Mouse (Mus musculus) intestine, embryonic 16.5 days (tissue): Measurements from ENCODE around the gene B3gat2. TPM values are rescaled to one million over a fixed set of nuclear protein-coding genes. Genes with fewer than 3 reads are reported as not detected.

Source experiments
- ATAC-seq: fragments of 200-750 bp; cut with Nextera tagmentation; 2 replicates; pipeline ENCODE4 v1.8.0; 2017; ENCODE audit warnings: moderate TSS enrichment, moderate library complexity
- H3K27ac ChIP-seq: fragments of 300-500 bp; sonication (generic); 2 replicates; pipeline ENCODE4 v1.5.1; 2014; ENCODE audit warnings: mild to moderate bottlenecking, low read length
- H3K27me3 ChIP-seq: fragments of 300-500 bp; sonication (generic); replicated peaks from 2 replicates; pipeline ENCODE4 v1.6.1; 2014; ENCODE audit warnings: low read length, control low read depth, mixed read lengths; ENCODE audit not compliant: control insufficient read depth, insufficient read depth
- H3K36me3 ChIP-seq: fragments of 300-500 bp; sonication (generic); 2 replicates; pipeline ENCODE4 v1.6.1; 2014; ENCODE audit warnings: low read length, control low read depth; ENCODE audit not compliant: control insufficient read depth, insufficient read depth
- H3K4me1 ChIP-seq: fragments of 300-500 bp; sonication (generic); 2 replicates; pipeline ENCODE4 v1.6.1; 2014; ENCODE audit warnings: low read length, control low read depth, mixed read lengths; ENCODE audit not compliant: control insufficient read depth, insufficient read depth
- H3K4me2 ChIP-seq: fragments of 300-500 bp; sonication (generic); 2 replicates; pipeline ENCODE4 v1.6.1; 2014; ENCODE audit warnings: low read depth, low read length, control low read depth
- H3K4me3 ChIP-seq: fragments of 300-500 bp; sonication (generic); 2 replicates; pipeline ENCODE4 v1.5.1; 2014; ENCODE audit warnings: mild to moderate bottlenecking, low read length
- H3K9ac ChIP-seq: fragments of 300-500 bp; sonication (generic); 2 replicates; pipeline ENCODE4 v1.6.1; 2014; ENCODE audit warnings: low read depth, low read length
- H3K9me3 ChIP-seq: fragments of 300-500 bp; sonication (generic); 2 replicates; pipeline ENCODE4 v1.6.1; 2016; ENCODE audit warnings: low read length, control low read depth; ENCODE audit not compliant: control insufficient read depth
- WGBS: fragments of 180-500 bp; shearing (Covaris S2); extraction: QIAGEN DNeasy Blood & Tissue Kit; methylation state at CpG from one replicate; pipeline ENCODE4 v1.1.7; 2014; 5-methylcytosine and 5-hydroxymethylcytosine counted together
- polyA plus RNA-seq: library from polyadenylated mRNA; unstranded; fragments of >200 nt; fragmentation: Nextera tagmentation; extraction: Ambion mirVana; gene quantifications from 2 replicates; pipeline ENCODE4 v1.2.1, GENCODE M21; 2015

The B3gat2 gene
- polyA plus RNA-seq, 1 experiment from 2014 or later: 0.29 TPM

DNA sequence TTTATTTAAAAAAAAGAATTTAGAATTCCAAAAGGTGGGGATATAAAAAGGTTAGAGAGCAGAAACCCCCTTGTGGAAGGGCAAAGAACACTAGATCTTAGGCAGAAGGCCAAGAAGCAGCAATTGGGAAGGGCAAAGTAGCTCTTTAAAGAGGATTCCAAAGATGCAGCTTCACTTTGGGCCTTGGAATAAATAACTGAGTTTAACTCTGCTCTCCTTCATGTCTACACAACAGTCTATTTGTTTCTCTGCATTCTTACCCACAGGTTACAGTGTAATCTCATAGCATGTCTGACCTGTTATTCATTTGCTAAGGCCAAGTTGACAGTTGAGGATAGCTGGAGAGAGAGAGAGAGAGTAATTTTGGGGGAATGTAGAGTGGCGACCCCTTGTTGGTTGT lies 6.6 kb upstream of the B3gat2 start:
- no peak for ATAC-seq
- Histone ChIP-seq H3K9ac (no peak overlapping the region), H3K4me3 (no peak overlapping the region), H3K36me3 (no peaks in the 10 kb centered on the region), H3K4me2 (no peak overlapping the region), H3K27me3 (peaks cover 7% of the 10 kb centered on the region), H3K27ac (no peak overlapping the region), H3K4me1 (no peaks in the 10 kb centered on the region), H3K9me3 (no peaks in the 10 kb centered on the region)
- 95% methylated on average over 1 of the region's 1 CpGs for WGBS

DNA sequence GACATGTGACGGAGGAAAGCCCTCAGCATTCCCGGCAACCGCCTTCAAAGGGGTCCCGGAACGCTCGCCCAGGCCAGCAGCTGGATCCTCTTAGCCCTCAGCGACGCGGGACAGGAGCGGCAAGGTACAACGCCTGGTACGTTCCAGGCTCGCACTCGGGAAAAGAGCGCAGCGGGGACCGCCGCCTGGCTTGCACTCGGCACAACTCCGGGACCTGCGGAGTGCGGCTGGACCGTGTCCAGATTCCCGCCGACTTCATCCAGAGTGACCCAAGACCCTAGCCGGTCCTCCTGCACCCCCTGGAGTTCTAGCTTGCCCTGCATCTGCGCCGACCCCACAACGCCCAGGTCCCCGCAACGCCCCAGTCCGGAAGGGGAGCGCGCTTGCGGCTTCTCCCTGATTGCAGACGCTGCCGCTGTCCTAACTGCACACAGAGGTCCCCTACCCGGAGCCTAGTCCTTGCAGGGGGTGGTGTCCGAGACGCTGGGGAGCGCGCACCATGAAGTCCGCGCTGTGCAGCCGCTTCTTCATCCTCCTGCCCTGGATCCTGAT lies 659 bp downstream of the B3gat2 start:
- Histone ChIP-seq H3K4me3 (peak overlapping the region; percentile 54), H3K36me3 (no peaks in the 10 kb centered on the region), H3K4me2 (peak overlapping the region; percentile 93), H3K9ac (peak overlapping the region; percentile 54), H3K4me1 (peaks cover 3% of the 10 kb centered on the region), H3K27ac (no peak overlapping the region), H3K27me3 (peaks cover 43% of the 10 kb centered on the region), H3K9me3 (no peaks in the 10 kb centered on the region)
- ATAC-seq: peak; percentile 72
- WGBS: under 1% methylated on average over 45 of the region's 45 CpGs

DNA sequence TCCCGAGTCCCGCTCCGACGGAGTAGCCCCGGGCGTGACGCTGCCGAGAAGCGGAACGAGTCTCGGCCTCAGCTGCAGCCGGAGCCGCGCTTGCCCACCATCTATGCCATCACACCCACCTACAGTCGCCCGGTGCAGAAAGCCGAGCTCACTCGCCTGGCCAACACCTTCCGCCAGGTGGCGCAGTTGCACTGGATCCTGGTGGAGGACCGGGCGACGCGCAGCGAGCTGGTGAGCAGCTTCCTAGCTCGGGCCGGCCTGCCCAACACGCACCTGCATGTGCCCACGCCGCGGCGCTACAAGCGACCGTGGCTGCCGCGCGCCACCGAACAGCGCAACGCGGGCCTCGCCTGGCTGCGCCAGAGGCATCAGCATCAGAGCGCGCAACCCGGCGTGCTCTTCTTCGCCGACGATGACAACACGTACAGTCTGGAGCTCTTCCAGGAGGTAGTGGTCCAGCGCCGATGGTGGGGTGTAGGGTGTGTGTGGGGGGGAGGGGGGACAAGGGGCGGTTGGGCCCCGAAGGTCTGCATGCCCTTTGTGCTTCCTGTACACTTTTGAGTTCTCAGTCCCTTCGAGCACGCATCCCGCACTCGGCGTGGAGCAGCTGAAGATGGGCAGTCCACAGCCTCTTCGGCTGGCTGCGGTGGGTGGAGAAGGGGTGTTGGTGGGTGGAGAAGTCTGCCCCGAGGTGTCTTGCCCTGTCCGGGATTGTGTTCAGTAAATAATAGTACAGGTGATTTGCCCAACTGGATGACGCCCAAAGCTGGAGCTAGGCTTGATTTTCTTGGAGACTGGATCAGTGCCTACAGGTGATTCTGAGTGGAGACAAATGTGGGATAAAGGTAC lies 1.5 kb downstream of the B3gat2 start:
- Histone ChIP-seq H3K36me3 (no peaks in the 10 kb centered on the region), H3K4me2 (peak overlapping the region; percentile 93), H3K27me3 (peaks cover 43% of the 10 kb centered on the region), H3K4me3 (peak overlapping the region; percentile 54), H3K27ac (no peak overlapping the region), H3K9me3 (no peaks in the 10 kb centered on the region), H3K4me1 (peaks cover 3% of the 10 kb centered on the region), H3K9ac (peak overlapping the region; percentile 54)
- WGBS: 1% methylated on average over 61 of the region's 65 CpGs
- peak; percentile 94 for ATAC-seq

DNA sequence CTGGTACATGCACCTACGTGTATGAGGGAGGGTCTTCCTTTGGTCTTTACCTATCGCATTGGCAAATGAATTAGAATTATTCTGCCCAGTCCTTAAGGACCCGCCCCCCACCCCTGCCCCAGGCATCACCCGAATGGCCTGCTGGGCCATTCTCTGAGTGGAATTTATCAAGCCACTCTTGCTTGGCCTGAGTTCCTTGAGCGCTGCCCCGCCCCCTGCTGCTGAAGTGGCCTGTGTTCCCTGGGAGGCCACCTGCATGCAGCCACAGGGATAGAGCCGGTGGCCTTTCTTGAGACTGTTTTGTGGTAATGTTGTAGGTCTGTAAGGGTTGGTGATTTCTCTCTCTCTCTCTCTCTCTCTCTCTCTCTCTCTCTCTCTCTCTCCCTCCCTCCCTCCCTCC lies 2.2 kb downstream of the B3gat2 start:
- Histone ChIP-seq H3K27me3 (peaks cover 43% of the 10 kb centered on the region), H3K4me1 (peaks cover 3% of the 10 kb centered on the region), H3K27ac (no peak overlapping the region), H3K9ac (no peak overlapping the region), H3K36me3 (no peaks in the 10 kb centered on the region), H3K4me2 (no peak overlapping the region), H3K9me3 (no peaks in the 10 kb centered on the region), H3K4me3 (no peak overlapping the region)
- WGBS: 4% methylated on average over 7 of the region's 7 CpGs
- ATAC-seq: peak; percentile 37; the same call in 1 of the 2 replicates

DNA sequence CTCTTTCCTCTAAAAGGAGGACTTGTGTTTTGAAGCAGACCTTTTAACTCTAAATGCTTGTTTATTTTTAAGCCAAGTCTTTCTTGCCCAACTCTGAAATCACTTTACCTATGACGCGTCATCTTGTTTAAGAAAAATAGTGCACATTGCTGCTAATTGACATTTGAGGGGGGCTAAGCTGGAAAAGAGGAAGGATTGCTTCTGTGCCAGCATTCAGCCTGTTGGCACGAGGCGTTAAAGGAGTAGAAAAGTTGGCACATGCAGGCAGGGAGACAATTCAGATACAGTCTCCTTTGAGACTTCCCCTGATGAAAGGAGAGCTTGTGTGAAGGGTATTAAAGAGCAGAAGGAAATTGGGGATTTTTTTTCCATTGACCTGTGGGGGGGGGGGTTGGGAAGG lies 3.2 kb downstream of the B3gat2 start:
- WGBS: 60% methylated on average over 4 of the region's 4 CpGs
- ATAC-seq: no peak
- no peak overlapping the region for H3K4me2 ChIP-seq

DNA sequence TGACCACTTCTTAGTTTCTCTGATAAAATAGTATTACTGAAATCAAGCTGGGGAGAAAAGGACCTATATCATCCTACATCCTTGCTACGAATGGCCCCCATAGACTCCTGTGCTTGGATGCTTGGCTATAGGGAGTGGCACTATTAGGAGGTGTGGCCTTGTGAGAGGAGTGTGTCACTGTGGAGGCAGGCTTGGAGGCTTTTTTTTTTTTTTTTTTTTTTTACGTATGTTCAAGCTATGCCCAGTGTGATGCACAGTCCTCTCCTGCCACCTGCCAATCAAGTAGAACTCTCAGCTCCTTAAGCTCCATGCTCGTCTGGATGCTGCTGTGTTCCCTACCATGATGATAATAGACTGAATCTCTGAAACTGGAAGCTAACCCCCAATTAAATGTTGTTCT lies 11.5 kb downstream of the B3gat2 start:
- Histone ChIP-seq H3K36me3 (no peaks in the 10 kb centered on the region), H3K27me3 (no peaks in the 10 kb centered on the region), H3K4me1 (no peaks in the 10 kb centered on the region), H3K9ac (no peak overlapping the region), H3K27ac (no peak overlapping the region), H3K4me2 (no peak overlapping the region), H3K4me3 (no peak overlapping the region), H3K9me3 (no peaks in the 10 kb centered on the region)
- ATAC-seq: no peak
- WGBS: 61% methylated on average over 3 of the region's 3 CpGs

More for the DNA sequence above, 3.2 kb downstream of the B3gat2 start:
- Histone ChIP-seq H3K4me1 (peaks cover 3% of the 10 kb centered on the region), H3K9me3 (no peaks in the 10 kb centered on the region), H3K27me3 (peaks cover 37% of the 10 kb centered on the region), H3K36me3 (no peaks in the 10 kb centered on the region), H3K27ac (no peak overlapping the region), H3K4me3 (no peak overlapping the region), H3K9ac (no peak overlapping the region)

DNA sequence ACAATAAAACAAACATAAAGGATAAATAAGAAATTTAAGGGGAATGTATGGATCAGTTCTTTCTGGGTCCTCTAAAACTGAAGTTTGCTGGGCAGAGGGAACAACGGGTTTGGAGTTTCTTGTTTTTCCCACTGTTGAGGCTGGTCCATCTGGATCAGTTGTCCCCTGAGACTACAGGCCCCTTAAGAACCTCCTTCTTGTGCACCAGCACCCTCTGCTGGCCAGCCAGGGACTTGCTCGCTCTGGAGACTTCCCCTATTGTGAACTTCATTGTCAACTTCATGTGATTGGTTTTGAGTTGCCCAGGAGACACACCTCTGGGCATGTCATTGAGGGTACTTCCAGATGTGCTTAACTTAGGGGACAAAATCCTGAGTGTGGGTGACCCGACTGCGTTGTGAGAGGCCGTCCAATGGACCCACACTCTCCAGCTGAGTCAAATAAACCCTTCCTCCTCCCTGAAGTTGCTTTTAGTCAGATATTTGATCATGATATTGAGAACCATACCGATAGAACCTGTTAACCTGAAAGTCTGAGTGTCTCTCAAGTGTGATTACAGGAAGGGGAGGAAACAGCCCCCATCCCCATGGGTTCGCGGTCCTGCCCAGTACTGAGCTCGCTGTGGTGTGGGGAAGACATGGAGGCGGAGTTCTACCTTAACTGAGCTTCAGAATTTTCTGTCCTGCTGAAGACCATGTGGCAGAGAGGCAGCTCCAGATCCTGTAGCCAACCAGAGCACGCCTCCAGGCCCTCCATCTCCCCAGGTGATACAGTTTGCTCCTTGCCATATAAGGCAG lies 31.4 kb downstream of the B3gat2 start:
- Histone ChIP-seq H3K27ac (no peak overlapping the region), H3K4me1 (no peaks in the 10 kb centered on the region), H3K4me3 (no peak overlapping the region), H3K4me2 (no peak overlapping the region), H3K36me3 (no peaks in the 10 kb centered on the region), H3K27me3 (0 out of 2 replicates have a peak, but pooled peaks cover 2% of the 10 kb centered on the region), H3K9ac (no peak overlapping the region), H3K9me3 (no peaks in the 10 kb centered on the region)
- WGBS: 46% methylated on average over 11 of the region's 11 CpGs
- ATAC-seq: 0 out of 2 replicates have a peak, but pooled peaks have one; percentile 48

DNA sequence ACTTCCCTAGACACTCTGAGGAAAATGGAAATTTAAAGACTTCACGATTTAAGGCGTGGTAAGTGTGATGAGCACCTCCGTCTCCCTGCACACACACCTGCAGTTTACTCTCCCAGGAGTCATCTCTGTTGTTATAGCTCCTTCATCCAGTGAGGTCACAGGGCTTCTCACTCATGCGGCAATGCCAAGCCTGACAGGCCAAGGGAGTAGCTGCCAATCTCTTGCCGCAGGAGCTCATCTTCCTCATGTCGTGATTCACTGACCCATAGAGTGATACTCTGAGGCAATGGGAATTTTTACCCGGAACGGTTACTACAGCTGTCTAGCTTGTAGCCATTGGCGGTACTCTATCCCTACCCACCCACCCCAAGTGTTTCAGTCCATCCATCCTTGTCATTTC lies 36.8 kb downstream of the B3gat2 start:
- Histone ChIP-seq H3K27ac (no peak overlapping the region), H3K36me3 (no peaks in the 10 kb centered on the region), H3K9ac (no peak overlapping the region), H3K4me3 (no peak overlapping the region), H3K4me1 (no peaks in the 10 kb centered on the region), H3K9me3 (no peaks in the 10 kb centered on the region), H3K27me3 (0 out of 2 replicates have a peak, but pooled peaks cover 2% of the 10 kb centered on the region), H3K4me2 (no peak overlapping the region)
- WGBS: 88% methylated on average over 9 of the region's 9 CpGs
- no peak for ATAC-seq

DNA sequence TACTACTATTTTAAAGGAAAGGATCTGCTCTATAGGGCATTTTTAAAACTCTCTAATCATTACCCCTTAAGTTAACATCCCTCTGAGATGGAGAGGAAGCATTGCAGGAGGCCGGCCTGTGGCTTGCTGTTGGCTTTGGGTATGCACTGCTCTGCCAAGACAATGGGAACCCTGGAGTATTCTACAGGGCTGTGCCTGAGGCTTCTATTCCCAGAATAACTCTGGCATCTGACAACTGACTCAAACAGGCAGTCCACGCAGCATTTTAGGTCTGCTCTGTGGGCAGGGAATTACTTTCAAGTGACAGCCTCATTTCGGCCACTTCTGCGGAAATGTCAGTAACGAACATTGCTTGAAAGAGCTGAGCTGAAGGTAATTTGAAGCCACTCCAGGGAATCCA lies 60.1 kb downstream of the B3gat2 start:
- ATAC-seq: no peak
- H3K9ac ChIP-seq: no peak overlapping the region
- no peak overlapping the region for H3K4me2 ChIP-seq
- H3K36me3 ChIP-seq: no peaks in the 10 kb centered on the region
- H3K27ac ChIP-seq: no peak overlapping the region
- WGBS: 79% methylated on average over 5 of the region's 5 CpGs
- no peaks in the 10 kb centered on the region for H3K27me3 ChIP-seq
- H3K4me3 ChIP-seq: no peak overlapping the region
- H3K9me3 ChIP-seq: no peaks in the 10 kb centered on the region
- H3K4me1 ChIP-seq: no peaks in the 10 kb centered on the region
